Mouse (Mus musculus): ENCODE measurements around the gene Sorcs3. TPM values are rescaled to one million over a fixed set of nuclear protein-coding genes. Genes with fewer than 3 reads are reported as not detected.
A peak's percentile ranks its signal among the peaks of the same experiment; 100 is the strongest.

Sorcs3 gene
- polyA plus RNA-seq, 1 experiment from 2014 or later: 0.08 TPM

GRCm38 (mm10) chr19:48391551-48391950, 185.7 kb downstream of the Sorcs3 start:
- no peaks in the 10 kb centered on the region for H3K27me3 ChIP-seq (ENCODE audit: insufficient read depth, low read length)
- WGBS: 46% methylated on average over 1 of the region's 1 CpGs
- no peak overlapping the region for H3K4me3 ChIP-seq (ENCODE audit: low read depth, low read length)
- no peak overlapping the region for H3K4me2 ChIP-seq
- ATAC-seq (ENCODE audit: insufficient read depth) (no peak), DNase-seq (peak; percentile 64)
- no peaks in the 10 kb centered on the region for H3K36me3 ChIP-seq (ENCODE audit: insufficient read depth)
- no peaks in the 10 kb centered on the region for H3K9me3 ChIP-seq (ENCODE audit: low read depth, low read length)
- peak; percentile 53 for TF ChIP-seq CTCF (IDR thresholded peaks at IDR 0.05; ENCODE audit: low read depth)
- H3K9ac ChIP-seq: no peak overlapping the region
- H3K4me1 ChIP-seq (ENCODE audit: insufficient read depth): no peaks in the 10 kb centered on the region
- H3K27ac ChIP-seq (ENCODE audit: low read depth): no peak overlapping the region

DNA sequence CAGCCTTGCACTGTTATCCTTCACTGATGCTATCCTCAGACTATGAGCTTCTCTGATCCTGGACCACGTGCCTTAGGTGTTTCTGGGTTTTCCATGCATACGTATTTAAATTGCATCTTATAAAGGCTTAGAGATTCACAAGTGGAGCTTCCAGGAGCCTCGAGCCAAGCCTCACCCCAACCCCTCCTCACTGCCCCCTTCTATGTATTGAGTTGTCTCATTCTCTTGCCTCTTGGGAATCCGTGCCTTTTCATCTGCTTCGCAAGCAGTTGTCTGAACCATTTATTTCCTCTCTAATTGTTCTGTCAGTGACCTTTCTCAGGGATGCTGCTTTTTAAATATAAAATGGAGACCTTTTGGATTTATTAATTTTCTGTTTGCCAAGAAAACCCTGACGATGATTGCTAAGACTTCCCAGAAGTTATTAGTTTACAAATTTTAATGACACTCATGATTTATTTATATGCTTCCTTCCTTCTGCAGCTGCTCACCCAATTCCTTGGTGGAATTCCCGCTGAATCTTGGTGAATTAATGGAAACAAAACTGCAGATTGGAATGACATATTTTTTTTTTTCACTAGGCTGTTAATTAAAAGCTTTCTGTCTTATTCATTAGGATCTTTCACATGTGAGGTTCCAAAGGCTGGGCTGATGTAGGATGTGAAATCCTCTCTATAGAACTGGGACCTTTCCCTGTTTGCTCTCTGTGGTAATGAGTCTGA, 199.1 kb downstream of the Sorcs3 start:
- Histone ChIP-seq H3K4me2 (no peak overlapping the region), H3K9me3 (ENCODE audit: low read depth, low read length) (no peaks in the 10 kb centered on the region), H3K27ac (ENCODE audit: low read depth) (no peak overlapping the region), H3K4me3 (ENCODE audit: low read depth, low read length) (no peak overlapping the region), H3K27me3 (ENCODE audit: insufficient read depth, low read length) (no peaks in the 10 kb centered on the region), H3K4me1 (ENCODE audit: insufficient read depth) (no peaks in the 10 kb centered on the region), H3K36me3 (ENCODE audit: insufficient read depth) (no peaks in the 10 kb centered on the region), H3K9ac (no peak overlapping the region)
- TF ChIP-seq CTCF (IDR thresholded peaks at IDR 0.05; ENCODE audit: low read depth): no peak
- WGBS: 50% methylated on average over 7 of the region's 7 CpGs
- ATAC-seq (ENCODE audit: insufficient read depth): no peak
- DNase-seq: no peak

- no peak for TF ChIP-seq CTCF (IDR thresholded peaks at IDR 0.05; ENCODE audit: low read depth)
- WGBS: 50% methylated on average over 4 of the region's 4 CpGs
- ATAC-seq (ENCODE audit: insufficient read depth) (no peak), DNase-seq (no peak)
- H3K4me3 ChIP-seq (ENCODE audit: low read depth, low read length): no peak overlapping the region
- H3K9me3 ChIP-seq (ENCODE audit: low read depth, low read length): no peaks in the 10 kb centered on the region
- H3K27ac ChIP-seq (ENCODE audit: low read depth): no peak overlapping the region
- H3K27me3 ChIP-seq (ENCODE audit: insufficient read depth, low read length): no peaks in the 10 kb centered on the region
- no peak overlapping the region for H3K9ac ChIP-seq
- no peaks in the 10 kb centered on the region for H3K36me3 ChIP-seq (ENCODE audit: insufficient read depth)
- H3K4me2 ChIP-seq: no peak overlapping the region
- H3K4me1 ChIP-seq (ENCODE audit: insufficient read depth): no peaks in the 10 kb centered on the region
Measured at GRCm38 (mm10) chr19:48408221-48408620, 202.4 kb downstream of the Sorcs3 start.

DNA sequence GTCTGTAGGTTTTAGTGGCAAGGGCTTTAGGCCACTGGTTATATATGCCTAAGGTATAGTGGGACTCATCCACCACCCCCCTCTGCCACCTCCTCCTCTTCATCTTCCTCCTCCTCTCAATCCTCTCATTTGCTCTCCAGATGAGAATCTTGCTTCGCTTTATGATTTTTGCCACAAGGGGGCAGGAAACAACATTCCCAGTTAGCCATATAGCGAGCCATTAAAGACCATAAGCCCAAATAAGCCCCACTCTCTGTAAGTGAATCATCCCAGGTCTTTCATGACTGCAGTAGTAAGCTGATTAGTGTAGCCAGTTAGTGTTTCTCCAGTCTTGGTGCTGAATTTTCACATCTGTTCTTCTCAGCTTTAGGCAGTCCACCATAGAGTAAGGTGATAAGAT, 205.5 kb downstream of the Sorcs3 start:
- H3K9ac ChIP-seq: no peak overlapping the region
- DNase-seq (peak; percentile 55), ATAC-seq (ENCODE audit: insufficient read depth) (no peak)
- no peak overlapping the region for H3K27ac ChIP-seq (ENCODE audit: low read depth)
- H3K4me2 ChIP-seq: no peak overlapping the region
- peak; percentile 48; the same call in 1 of the 2 replicates for TF ChIP-seq CTCF (IDR thresholded peaks at IDR 0.05; ENCODE audit: low read depth)
- WGBS: 46% methylated on average over 2 of the region's 2 CpGs
- H3K4me1 ChIP-seq (ENCODE audit: insufficient read depth): no peaks in the 10 kb centered on the region
- no peaks in the 10 kb centered on the region for H3K27me3 ChIP-seq (ENCODE audit: insufficient read depth, low read length)
- no peaks in the 10 kb centered on the region for H3K9me3 ChIP-seq (ENCODE audit: low read depth, low read length)
- H3K36me3 ChIP-seq (ENCODE audit: insufficient read depth): no peaks in the 10 kb centered on the region
- H3K4me3 ChIP-seq (ENCODE audit: low read depth, low read length): no peak overlapping the region

DNA sequence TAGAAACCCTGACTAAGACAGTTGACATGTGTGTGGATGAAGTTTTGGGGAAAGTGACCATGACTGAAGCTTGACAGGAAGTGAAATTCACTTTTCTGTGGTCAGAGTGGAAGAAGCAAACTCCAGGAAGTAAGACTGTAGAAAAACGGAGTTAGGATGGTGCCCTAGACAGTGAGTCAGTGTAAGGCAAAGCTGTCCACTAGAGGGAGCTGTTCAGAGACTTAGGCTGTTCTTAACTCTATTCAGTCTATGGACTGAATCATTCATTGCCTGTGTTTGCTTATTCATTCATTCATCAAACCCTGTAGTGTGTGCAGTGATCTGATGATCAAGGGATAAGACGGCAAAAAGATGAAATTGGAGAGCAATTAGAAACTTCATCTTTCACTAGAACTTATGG, 208.0 kb downstream of the Sorcs3 start:
- no peaks in the 10 kb centered on the region for H3K36me3 ChIP-seq (ENCODE audit: insufficient read depth)
- DNase-seq (peak; percentile 70), ATAC-seq (ENCODE audit: insufficient read depth) (no peak; the same call in 1 of the 2 replicates)
- TF ChIP-seq CTCF (IDR thresholded peaks at IDR 0.05; ENCODE audit: low read depth): peak; percentile 55
- H3K4me2 ChIP-seq: no peak overlapping the region
- WGBS: 61% methylated on average over 2 of the region's 2 CpGs
- no peaks in the 10 kb centered on the region for H3K27me3 ChIP-seq (ENCODE audit: insufficient read depth, low read length)
- no peak overlapping the region for H3K4me3 ChIP-seq (ENCODE audit: low read depth, low read length)
- H3K27ac ChIP-seq (ENCODE audit: low read depth): no peak overlapping the region
- H3K4me1 ChIP-seq (ENCODE audit: insufficient read depth): no peaks in the 10 kb centered on the region
- H3K9me3 ChIP-seq (ENCODE audit: low read depth, low read length): no peaks in the 10 kb centered on the region
- no peak overlapping the region for H3K9ac ChIP-seq

DNA sequence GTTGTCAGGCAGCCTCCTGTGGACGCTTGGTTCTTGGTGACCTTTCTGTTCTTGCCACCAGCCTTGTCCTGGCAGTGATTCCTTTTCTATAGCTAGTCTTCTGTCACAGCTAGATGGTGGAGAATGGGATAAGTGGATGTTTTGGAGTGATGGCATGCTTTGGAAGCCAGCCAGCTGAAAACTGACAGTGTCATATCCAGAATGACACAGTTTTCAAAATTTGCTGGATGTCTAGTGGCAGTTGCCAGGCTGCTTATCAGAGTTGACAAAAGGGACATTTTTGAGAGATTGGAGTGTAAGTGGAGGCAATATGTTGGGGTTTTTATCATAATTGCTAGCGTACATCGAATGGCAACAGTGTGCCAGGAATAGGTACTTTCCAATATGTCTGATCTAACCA, 212.5 kb downstream of the Sorcs3 start:
- H3K27ac ChIP-seq (ENCODE audit: low read depth): no peak overlapping the region
- H3K27me3 ChIP-seq (ENCODE audit: insufficient read depth, low read length): no peaks in the 10 kb centered on the region
- H3K4me3 ChIP-seq (ENCODE audit: low read depth, low read length): no peak overlapping the region
- ATAC-seq (ENCODE audit: insufficient read depth): no peak
- H3K9ac ChIP-seq: no peak overlapping the region
- TF ChIP-seq CTCF (IDR thresholded peaks at IDR 0.05; ENCODE audit: low read depth): no peak
- no peak overlapping the region for H3K4me2 ChIP-seq
- DNase-seq: no peak
- WGBS: 74% methylated on average over 3 of the region's 3 CpGs
- H3K9me3 ChIP-seq (ENCODE audit: low read depth, low read length): no peaks in the 10 kb centered on the region
- no peaks in the 10 kb centered on the region for H3K36me3 ChIP-seq (ENCODE audit: insufficient read depth)
- H3K4me1 ChIP-seq (ENCODE audit: insufficient read depth): no peaks in the 10 kb centered on the region

- no peak overlapping the region for H3K9ac ChIP-seq
- H3K4me2 ChIP-seq: no peak overlapping the region
- H3K4me3 ChIP-seq (ENCODE audit: low read depth, low read length): no peak overlapping the region
- DNase-seq (no peak), ATAC-seq (ENCODE audit: insufficient read depth) (no peak)
- H3K4me1 ChIP-seq (ENCODE audit: insufficient read depth): no peaks in the 10 kb centered on the region
- H3K27ac ChIP-seq (ENCODE audit: low read depth): no peak overlapping the region
- no peaks in the 10 kb centered on the region for H3K36me3 ChIP-seq (ENCODE audit: insufficient read depth)
- H3K27me3 ChIP-seq (ENCODE audit: insufficient read depth, low read length): no peaks in the 10 kb centered on the region
- H3K9me3 ChIP-seq (ENCODE audit: low read depth, low read length): no peaks in the 10 kb centered on the region
- 80% methylated on average over 4 of the region's 4 CpGs for WGBS
- no peak for TF ChIP-seq CTCF (IDR thresholded peaks at IDR 0.05; ENCODE audit: low read depth)
Measured at GRCm38 (mm10) chr19:48429263-48429662, 223.4 kb downstream of the Sorcs3 start.
